ENCODE assay signal across 8 mouse cellular contexts in genomic region chr9:26805935-26806666, GRCm38 (mm10). TPM values are rescaled to one million over a fixed set of nuclear protein-coding genes. Genes with fewer than 3 reads are reported as not detected.
DNase-seq lines count a peak whose midpoint lies in the region; ATAC-seq lines count a peak whose summit lies in the region.

Glb1l2 (minus strand) TSS chr9:26806468.

- peak within 1 kb of the TSS; percentile 64 for H3K4me2 ChIP-seq in limb, embryonic 11.5 days (ENCODE audit: low read depth, severe bottlenecking)
- H3K4me2 ChIP-seq in midbrain, embryonic 12.5 days (replicated peaks), result peak within 1 kb of the TSS; percentile 74

- H3K27me3 ChIP-seq in limb, embryonic 11.5 days (ENCODE audit: control insufficient read depth, insufficient read depth, low read length), result no peaks in the 10 kb centered on the region
- H3K27me3 ChIP-seq in midbrain, embryonic 12.5 days, result no peaks in the 10 kb centered on the region; the same call in 1 of the 2 replicates

- no peak within 1 kb of the TSS; the same call in 1 of the 2 replicates for H3K27ac ChIP-seq in limb, embryonic 11.5 days (replicated peaks; ENCODE audit: low read depth, low read length)
- 0 out of 2 replicates have a peak within 1 kb of the TSS, but pooled peaks have one; percentile 35 for H3K27ac ChIP-seq in midbrain, embryonic 12.5 days (replicated peaks)

- DNase-seq in c-Kit-positive CD71-positive TER-119-negative erythroid progenitor cells, embryonic 14.5 days (ENCODE audit: low read depth), result peak; percentile 56
- DNase-seq in heart, adult 9 months (ENCODE audit: low spot score in 2 of 2), result peak; percentile 83 to 85
- DNase-seq in kidney, adult 8-10 months, result peak; percentile 97 to 98
- DNase-seq in limb, embryonic 11.5 days (ENCODE audit: low spot score), result peak; percentile 97
- peak; percentile 8 to 59 for DNase-seq in spleen, postnatal 10 days (ENCODE audit: low spot score in 2 of 2)
- DNase-seq in T-cell, adult 2 months (ENCODE audit: low spot score), result no peak

- peak within 1 kb of the TSS; percentile 36 for H3K4me3 ChIP-seq in limb, embryonic 11.5 days (ENCODE audit: low read depth, low read length)
- H3K4me3 ChIP-seq in midbrain, embryonic 12.5 days, result peak within 1 kb of the TSS; percentile 50

- peak; percentile 42; the same call in 1 of the 2 replicates for ATAC-seq in erythroid progenitor cell, adult 5-6 weeks (replicated peaks; ENCODE audit: low FRiP score, poor library complexity, severe bottlenecking)
- ATAC-seq in limb, embryonic 11.5 days (ENCODE audit: insufficient number of reproducible peaks, low FRiP score, low TSS enrichment, low read depth), result peak; percentile 100
- ATAC-seq in midbrain, embryonic 12.5 days (ENCODE audit: low FRiP score, low read depth), result peak; percentile 100

- H3K4me1 ChIP-seq in limb, embryonic 11.5 days (ENCODE audit: control insufficient read depth, insufficient read depth, low read length), result no peaks in the 10 kb centered on the region
- H3K4me1 ChIP-seq in midbrain, embryonic 12.5 days, result 0 out of 2 replicates have a peak, but pooled peaks cover 6% of the 10 kb centered on the region

- WGBS in limb, embryonic 11.5 days, result 2% methylated on average over 33 of the region's 33 CpGs
- 2% methylated on average over 33 of the region's 33 CpGs for WGBS in midbrain, embryonic 12.5 days

- H3K9ac ChIP-seq in limb, embryonic 11.5 days (ENCODE audit: low read length), result peak within 1 kb of the TSS; percentile 24
- H3K9ac ChIP-seq in midbrain, embryonic 12.5 days (replicated peaks), result peak within 1 kb of the TSS; percentile 51

- no peaks in the 10 kb centered on the region for H3K36me3 ChIP-seq in limb, embryonic 11.5 days (ENCODE audit: control insufficient read depth, insufficient read depth, low read length)
- no peaks in the 10 kb centered on the region for H3K36me3 ChIP-seq in midbrain, embryonic 12.5 days

- no peaks in the 10 kb centered on the region for H3K9me3 ChIP-seq in limb, embryonic 11.5 days (ENCODE audit: control insufficient read depth, low read length)
- no peaks in the 10 kb centered on the region for H3K9me3 ChIP-seq in midbrain, embryonic 12.5 days

RNA-seq across cellular contexts. Expression of gene Glb1l2, which starts in this region (rescaled TPM):
- total RNA-seq in erythroid progenitor cell, adult 5-6 weeks (2015; ENCODE audit: low replicate concordance), result not detected in 2 replicates
- total RNA-seq in erythroid progenitor cell, adult 5-6 weeks (2017; ENCODE audit: low replicate concordance), result 0.91 TPM in 1 of 2 replicates, not detected in the other
- 4.6 and 5.6 TPM in 2 replicates for polyA plus RNA-seq in limb, embryonic 11.5 days (2014; fragmentation: Nextera tagmentation; extraction: Ambion mirVana)
- polyA plus RNA-seq in midbrain, embryonic 12.5 days (2016; fragmentation: Nextera tagmentation; extraction: Ambion mirVana), result 2.8 and 4.1 TPM in 2 replicates

Comparison
In these comparisons a context has a peak if more than half of its experiments do, and no peak if none do; other contexts are left out.
1. Peak in ATAC-seq in erythroid progenitor cell, adult 5-6 weeks; RNA of the gene not detected or under 1 TPM.
2. ATAC-seq: peak in every context shown above with its lines; median percentile 100 in limb, embryonic 11.5 days; 100 in midbrain, embryonic 12.5 days; 42 in erythroid progenitor cell, adult 5-6 weeks.